Mouse (Mus musculus): ENCODE measurements at regions not wholly inside any gene's neighbourhood (a gene's known extent, or its start where the extent isn't known, plus 50 kb on each side); places are given as distances from the start of the nearest gene placed in this dataset.

- TF ChIP-seq ZC3H11A (IDR thresholded peaks at IDR 0.05; ENCODE audit: borderline replicate concordance, low read depth, low read length) (no peak), MAFK (IDR thresholded peaks at IDR 0.05; ENCODE audit: insufficient read depth, low read depth, low read length) (no peak), HCFC1 (IDR thresholded peaks at IDR 0.05; ENCODE audit: borderline replicate concordance, insufficient read depth, low read length) (no peak)
Observed at GRCm38 (mm10) chr14:47885326-47885725, 235.3 kb upstream of the Peli2 start.

Data from ES-E14 (cell line).